ENCODE assay signal across 14 mouse cellular contexts in genomic region chr1:130864238-130864637, GRCm38 (mm10). TPM values are rescaled to one million over a fixed set of nuclear protein-coding genes. Genes with fewer than 3 reads are reported as not detected.
DNase-seq lines count a peak whose midpoint lies in the region; ATAC-seq and TF ChIP-seq lines count a peak whose summit lies in the region.
"Had no signal": no experiment of that assay in that cellular context is flagged by ENCODE, and none has a peak within 500 bp of the region (broad histone marks: within the 10 kb centered on the region; RNA-seq: fewer than 3 reads in every experiment).

No protein-coding gene starts in this region.

- H3K27ac ChIP-seq in bone marrow, adult 2 months (ENCODE audit: control insufficient read depth, insufficient read depth, low read depth, low read length, poor library complexity) = peak overlapping the region; percentile 87
- H3K27ac ChIP-seq: forebrain, embryonic 12.5 days; heart, embryonic 13.5 days had no signal

- WGBS in bone marrow, adult 2 months = 15% methylated on average over 4 of the region's 4 CpGs

- H3K4me1 ChIP-seq in bone marrow, adult 2 months (ENCODE audit: control insufficient read depth, insufficient read depth, low read length) = peaks cover 1% of the 10 kb centered on the region
- H3K4me1 ChIP-seq: forebrain, embryonic 12.5 days; heart, embryonic 13.5 days had no signal

- H3K4me3 ChIP-seq in bone marrow, adult 2 months (replicated peaks; ENCODE audit: control insufficient read depth, low read depth, low read length) = no peak overlapping the region
- H3K4me3 ChIP-seq: forebrain, embryonic 12.5 days; heart, embryonic 13.5 days had no signal

- peak; percentile 82 for ATAC-seq in monocyte, adult 5-6 weeks (replicated peaks; ENCODE audit: insufficient number of reproducible peaks, low FRiP score, low TSS enrichment, poor library complexity, severe bottlenecking)
- ATAC-seq in erythroid progenitor cell, adult 5-6 weeks (replicated peaks; ENCODE audit: low FRiP score, poor library complexity, severe bottlenecking) = no peak
- ATAC-seq: intestine, postnatal 0 days had no signal

- no peak for TF ChIP-seq CTCF in bone marrow, adult 2 months (IDR thresholded peaks at IDR 0.05; ENCODE audit: control insufficient read depth, insufficient read depth, low read length)

- TF ChIP-seq POLR2A in bone marrow, adult 2 months (IDR thresholded peaks at IDR 0.05; ENCODE audit: borderline replicate concordance, control insufficient read depth, low read depth, low read length) = peak; percentile 38; the same call in 1 of the 2 replicates

- DNase-seq in heart, adult 9 months (ENCODE audit: low spot score in 2 of 2) = peak; percentile 3 to 10
- DNase-seq in heart, postnatal 25 days (ENCODE audit: low spot score) = no peak
- peak; percentile 64 for DNase-seq in thymus, postnatal 14 days
- DNase-seq in urinary bladder, postnatal 10 days (ENCODE audit: low spot score) = no peak
- DNase-seq in kidney, postnatal 14 days = no peak

- intact Hi-C loops in heart, postnatal 25 days (cut with DNase I) = no loop called here

RNA-seq across cellular contexts. Expression of gene Fcmr, which starts 1.2 kb away (rescaled TPM):
- 1 to 10 TPM; 1.2 to 2.4 TPM for total RNA-seq in heart, postnatal 25 days (2021)
- 13.2 and 36.6 TPM in 2 replicates for polyA plus RNA-seq in bone marrow, adult 2 months (2011; ENCODE audit: insufficient read depth, insufficient read length, low replicate concordance, missing spikeins)
- total RNA-seq in monocyte, adult 5-6 weeks (2017) = 27.7 to 41.4 TPM (median 29.9 TPM) in 3 replicates
- total RNA-seq in erythroid progenitor cell, adult 5-6 weeks (2015; ENCODE audit: low replicate concordance) = 11.2 and 16.3 TPM in 2 replicates
- total RNA-seq in erythroid progenitor cell, adult 5-6 weeks (2017; ENCODE audit: low replicate concordance) = 4.7 and 9.2 TPM in 2 replicates
- polyA plus RNA-seq: forebrain, embryonic 12.5 days; limb, embryonic 14.5 days had no signal

RNA-seq across cellular contexts. Expression of gene Il24, which starts 23.0 kb away (rescaled TPM):
- not detected for total RNA-seq in heart, postnatal 25 days (2021)
- not detected in 2 replicates for polyA plus RNA-seq in bone marrow, adult 2 months (2011; ENCODE audit: insufficient read depth, insufficient read length, low replicate concordance, missing spikeins)
- not detected in 3 replicates for total RNA-seq in monocyte, adult 5-6 weeks (2017)
- total RNA-seq in erythroid progenitor cell, adult 5-6 weeks (2015; ENCODE audit: low replicate concordance) = not detected in 2 replicates
- not detected in 2 replicates for total RNA-seq in erythroid progenitor cell, adult 5-6 weeks (2017; ENCODE audit: low replicate concordance)
- total RNA-seq: layer of hippocampus, postnatal 25 days had no signal
- polyA plus RNA-seq: forebrain, embryonic 12.5 days; heart, embryonic 13.5 days; intestine, postnatal 0 days; limb, embryonic 14.5 days; neural tube, embryonic 14.5 days had no signal

RNA-seq across cellular contexts. Expression of gene Pigr, which starts 37.8 kb away (rescaled TPM):
- total RNA-seq in heart, postnatal 25 days (2021) = not detected
- polyA plus RNA-seq in bone marrow, adult 2 months (2011; ENCODE audit: insufficient read depth, insufficient read length, low replicate concordance, missing spikeins) = 1.3 and 1.7 TPM in 2 replicates
- 0.19 TPM in 1 of 3 replicates, not detected in the others for total RNA-seq in monocyte, adult 5-6 weeks (2017)
- not detected in 2 replicates for total RNA-seq in erythroid progenitor cell, adult 5-6 weeks (2015; ENCODE audit: low replicate concordance)
- not detected in 2 replicates for total RNA-seq in erythroid progenitor cell, adult 5-6 weeks (2017; ENCODE audit: low replicate concordance)
- total RNA-seq: layer of hippocampus, postnatal 25 days had no signal
- polyA plus RNA-seq: forebrain, embryonic 12.5 days; heart, embryonic 13.5 days; neural tube, embryonic 14.5 days had no signal

RNA-seq across cellular contexts. Expression of gene Il20, which starts 47.0 kb away (rescaled TPM):
- not detected for total RNA-seq in heart, postnatal 25 days (2021)
- polyA plus RNA-seq in bone marrow, adult 2 months (2011; ENCODE audit: insufficient read depth, insufficient read length, low replicate concordance, missing spikeins) = not detected in 2 replicates
- total RNA-seq in monocyte, adult 5-6 weeks (2017) = not detected in 3 replicates
- not detected in 2 replicates for total RNA-seq in erythroid progenitor cell, adult 5-6 weeks (2015; ENCODE audit: low replicate concordance)
- not detected in 2 replicates for total RNA-seq in erythroid progenitor cell, adult 5-6 weeks (2017; ENCODE audit: low replicate concordance)
- total RNA-seq: layer of hippocampus, postnatal 25 days had no signal
- polyA plus RNA-seq: forebrain, embryonic 12.5 days; heart, embryonic 13.5 days; intestine, postnatal 0 days; limb, embryonic 14.5 days; neural tube, embryonic 14.5 days had no signal

Comparison
In these comparisons a context has a peak if more than half of its experiments do, and no peak if none do; other contexts are left out.
1. DNase-seq: peak in heart, adult 9 months (2 of 2) and thymus, postnatal 14 days (single experiment); none in heart, postnatal 25 days (single experiment), urinary bladder, postnatal 10 days (single experiment) and kidney, postnatal 14 days (single experiment).